Mouse (Mus musculus) heart, embryonic 12.5 days (tissue): Measurements from ENCODE around the gene Cep57. TPM values are rescaled to one million over a fixed set of nuclear protein-coding genes. Genes with fewer than 3 reads are reported as not detected.
A peak's percentile ranks its signal among the peaks of the same experiment; 100 is the strongest.

ENCODE experiments used
- ATAC-seq: fragments of 200-750 bp; cut with Nextera tagmentation; 2 replicates; pipeline ENCODE4 v1.8.0; 2017; ENCODE audit warnings: moderate TSS enrichment, moderate library complexity; ENCODE audit not compliant: insufficient number of reproducible peaks, low FRiP score
- H3K27ac ChIP-seq: fragments of 300-500 bp; sonication (generic); 2 replicates; pipeline ENCODE4 v1.5.1; 2016; ENCODE audit warnings: mild to moderate bottlenecking, moderate library complexity; ENCODE audit not compliant: poor library complexity, severe bottlenecking
- H3K27me3 ChIP-seq: fragments of 300-500 bp; sonication (generic); replicated peaks from 2 replicates; pipeline ENCODE4 v1.6.1; 2016; ENCODE audit warnings: mild to moderate bottlenecking, moderate library complexity
- H3K36me3 ChIP-seq: fragments of 300-500 bp; sonication (generic); 2 replicates; pipeline ENCODE4 v1.6.1; 2016; ENCODE audit warnings: mild to moderate bottlenecking, moderate library complexity
- H3K4me1 ChIP-seq: fragments of 300-500 bp; sonication (generic); replicated peaks from 2 replicates; pipeline ENCODE4 v1.6.1; 2016; ENCODE audit warnings: mild to moderate bottlenecking
- H3K4me2 ChIP-seq: fragments of 300-500 bp; sonication (generic); 2 replicates; pipeline ENCODE4 v1.6.1; 2016; ENCODE audit warnings: mild to moderate bottlenecking, moderate library complexity
- H3K4me3 ChIP-seq: fragments of 300-500 bp; sonication (generic); 2 replicates; pipeline ENCODE4 v1.5.1; 2016; ENCODE audit warnings: mild to moderate bottlenecking
- H3K9ac ChIP-seq: fragments of 300-500 bp; sonication (generic); 2 replicates; pipeline ENCODE4 v1.6.1; 2016; ENCODE audit warnings: mild to moderate bottlenecking, moderate library complexity
- H3K9me3 ChIP-seq: fragments of 300-500 bp; sonication (generic); replicated peaks from 2 replicates; pipeline ENCODE4 v1.6.1; 2016; ENCODE audit warnings: mild to moderate bottlenecking, moderate library complexity
- WGBS: fragments of 180-500 bp; shearing (Covaris S2); methylation state at CpG from one replicate; pipeline ENCODE4 v1.1.7; 2016; 5-methylcytosine and 5-hydroxymethylcytosine counted together
- polyA plus RNA-seq: library from polyadenylated mRNA; unstranded; fragments of >200 nt; fragmentation: Nextera tagmentation; extraction: Ambion mirVana; gene quantifications from 2 replicates; pipeline ENCODE4 v1.2.1, GENCODE M21; 2016

The Cep57 gene
- polyA plus RNA-seq, 1 experiment from 2014 or later: 41.0 TPM

DNA sequence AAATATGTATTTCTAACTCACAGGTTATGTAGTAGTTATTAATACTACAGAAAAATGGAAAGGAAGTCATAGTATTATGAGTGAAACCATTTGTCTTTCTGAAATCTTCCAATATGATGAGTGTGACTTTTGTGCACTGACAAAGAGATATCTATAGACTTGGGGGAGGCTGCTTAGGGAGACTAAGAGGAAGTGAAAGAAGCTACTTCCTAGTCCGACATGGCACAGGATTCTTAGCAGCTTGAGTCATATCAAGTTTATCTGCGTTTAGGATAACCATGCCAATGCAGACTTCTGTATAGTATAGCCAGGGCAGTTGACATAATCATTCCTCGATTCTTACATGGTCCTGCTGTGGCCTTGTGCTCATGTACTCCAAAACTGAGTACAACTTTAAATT, 8.3 kb upstream of the Cep57 start:
- no peak for ATAC-seq
- H3K9ac ChIP-seq: no peak overlapping the region
- H3K4me2 ChIP-seq: no peak overlapping the region
- no peaks in the 10 kb centered on the region for H3K9me3 ChIP-seq
- H3K4me1 ChIP-seq: no peaks in the 10 kb centered on the region
- H3K27me3 ChIP-seq: no peaks in the 10 kb centered on the region
- H3K4me3 ChIP-seq: no peak overlapping the region
- WGBS: 78% methylated on average over 3 of the region's 3 CpGs
- H3K36me3 ChIP-seq: peaks cover 74% of the 10 kb centered on the region
- no peak overlapping the region for H3K27ac ChIP-seq

DNA sequence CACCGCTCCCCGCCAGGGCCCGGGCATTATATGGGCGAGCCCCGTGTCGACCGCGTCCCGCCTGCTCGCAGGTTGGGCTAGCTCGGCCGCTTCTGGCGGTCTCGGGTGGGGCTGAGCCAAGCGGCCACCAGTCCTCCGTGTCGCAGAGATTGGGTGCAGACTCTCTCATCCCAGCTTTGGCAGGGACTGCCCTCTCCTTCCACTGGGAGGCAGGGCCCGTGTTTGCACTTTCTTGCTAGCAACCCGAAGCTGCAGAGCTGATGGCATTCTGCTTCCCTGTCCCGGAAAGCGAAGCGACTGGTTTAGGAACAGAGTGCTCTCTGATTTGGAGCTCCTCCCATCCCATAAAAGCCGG, 1.2 kb upstream of the Cep57 start:
- H3K27ac ChIP-seq: peak overlapping the region; percentile 96
- peak; percentile 29; the same call in 1 of the 2 replicates for ATAC-seq
- H3K4me1 ChIP-seq: peaks cover 19% of the 10 kb centered on the region
- no peaks in the 10 kb centered on the region for H3K27me3 ChIP-seq
- peak overlapping the region; percentile 85 for H3K4me2 ChIP-seq
- H3K9ac ChIP-seq: peak overlapping the region; percentile 94
- peak overlapping the region; percentile 86 for H3K4me3 ChIP-seq
- no peaks in the 10 kb centered on the region for H3K9me3 ChIP-seq
- under 1% methylated on average over 23 of the region's 23 CpGs for WGBS
- peaks cover 25% of the 10 kb centered on the region for H3K36me3 ChIP-seq

GRCm38 (mm10) chr9:13827406-13828086, 639 bp upstream of the Cep57 start, which contains the start of gene Fam76b:
Gene Fam76b, plus strand, starts transcription at chr9:13827716.
- under 1% methylated on average over 67 of the region's 67 CpGs for WGBS
- Histone ChIP-seq H3K27ac (peak within 1 kb of the TSS; percentile 98), H3K27me3 (no peaks in the 10 kb centered on the region), H3K9ac (peak within 1 kb of the TSS; percentile 94), H3K4me1 (peaks cover 19% of the 10 kb centered on the region), H3K4me2 (peak within 1 kb of the TSS; percentile 85), H3K9me3 (no peaks in the 10 kb centered on the region), H3K36me3 (peaks cover 24% of the 10 kb centered on the region), H3K4me3 (peak within 1 kb of the TSS; percentile 86)
- ATAC-seq: peak; percentile 92

- no peaks in the 10 kb centered on the region for H3K9me3 ChIP-seq
- H3K27ac ChIP-seq: peak overlapping the region; percentile 98
- H3K36me3 ChIP-seq: peaks cover 17% of the 10 kb centered on the region
- H3K9ac ChIP-seq: peak overlapping the region; percentile 88
- peak overlapping the region; percentile 85 for H3K4me2 ChIP-seq
- ATAC-seq: peak; percentile 39
- peak overlapping the region; percentile 86 for H3K4me3 ChIP-seq
- H3K27me3 ChIP-seq: no peaks in the 10 kb centered on the region
- H3K4me1 ChIP-seq: peaks cover 19% of the 10 kb centered on the region
- WGBS: under 1% methylated on average over 31 of the region's 31 CpGs
These were observed 509 bp downstream of the Cep57 start for GRCm38 (mm10) chr9:13826391-13826805.

- peak overlapping the region; percentile 86 for H3K4me3 ChIP-seq
- peak overlapping the region; percentile 98 for H3K27ac ChIP-seq
- WGBS: 5% methylated on average over 8 of the region's 8 CpGs
- peak overlapping the region; percentile 88 for H3K9ac ChIP-seq
- peaks cover 19% of the 10 kb centered on the region for H3K4me1 ChIP-seq
- no peaks in the 10 kb centered on the region for H3K27me3 ChIP-seq
- H3K9me3 ChIP-seq: no peaks in the 10 kb centered on the region
- no peak for ATAC-seq
- peaks cover 17% of the 10 kb centered on the region for H3K36me3 ChIP-seq
- peak overlapping the region; percentile 85 for H3K4me2 ChIP-seq
These were observed 1.0 kb downstream of the Cep57 start for GRCm38 (mm10) chr9:13825896-13826295.

DNA sequence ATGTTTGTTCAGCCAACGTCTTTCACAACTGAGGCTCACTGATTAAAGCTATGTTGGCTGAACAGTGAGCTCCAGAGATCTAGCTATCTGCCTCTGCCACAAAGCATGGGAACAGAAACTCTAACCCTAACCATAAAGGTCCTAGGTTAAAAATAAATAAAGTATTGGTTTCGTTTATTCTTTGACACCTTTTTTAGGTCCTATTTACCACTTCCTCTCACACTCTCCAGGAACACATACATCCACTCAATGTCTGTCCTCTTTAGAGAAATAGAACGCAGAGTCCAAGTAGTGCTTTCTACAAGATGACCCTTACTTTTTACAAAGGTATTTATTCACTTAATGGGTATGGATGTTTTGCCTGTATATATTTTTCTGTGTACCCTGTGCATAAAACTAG, 6.1 kb downstream of the Cep57 start:
- peaks cover 56% of the 10 kb centered on the region for H3K36me3 ChIP-seq
- no peak overlapping the region for H3K4me2 ChIP-seq
- peaks cover 15% of the 10 kb centered on the region for H3K4me1 ChIP-seq
- WGBS: 96% methylated on average over 3 of the region's 3 CpGs
- H3K9ac ChIP-seq: no peak overlapping the region
- no peaks in the 10 kb centered on the region for H3K27me3 ChIP-seq
- H3K4me3 ChIP-seq: no peak overlapping the region
- H3K9me3 ChIP-seq: no peaks in the 10 kb centered on the region
- no peak for ATAC-seq
- no peak overlapping the region for H3K27ac ChIP-seq

GRCm38 (mm10) chr9:13818369-13818768, 8.5 kb downstream of the Cep57 start:
- no peak for ATAC-seq
- Histone ChIP-seq H3K4me2 (no peak overlapping the region), H3K36me3 (peaks cover 68% of the 10 kb centered on the region), H3K4me1 (no peaks in the 10 kb centered on the region), H3K27ac (no peak overlapping the region), H3K9ac (no peak overlapping the region), H3K9me3 (no peaks in the 10 kb centered on the region), H3K27me3 (no peaks in the 10 kb centered on the region), H3K4me3 (no peak overlapping the region)
- 90% methylated on average over 9 of the region's 9 CpGs for WGBS

DNA sequence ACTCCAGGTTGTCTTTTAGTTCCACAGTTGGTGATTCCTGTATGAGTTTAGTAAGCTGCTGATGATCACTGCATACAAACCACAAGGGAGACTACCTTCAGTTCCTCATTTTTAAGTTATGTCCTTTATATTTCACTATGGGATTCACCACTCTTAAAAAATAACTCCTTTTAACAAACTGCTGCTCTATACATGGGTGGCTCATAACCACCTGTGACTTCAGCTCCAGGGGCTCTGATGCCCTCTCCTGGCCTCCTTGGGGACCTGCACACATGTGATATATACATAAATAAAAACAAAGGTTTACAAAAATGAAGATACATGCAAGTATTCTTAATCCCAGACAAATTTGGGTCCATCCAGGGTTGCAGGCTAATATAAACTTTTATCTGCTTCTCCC, 17.0 kb downstream of the Cep57 start:
- Histone ChIP-seq H3K9ac (no peak overlapping the region), H3K9me3 (no peaks in the 10 kb centered on the region), H3K36me3 (peaks cover 67% of the 10 kb centered on the region), H3K4me1 (no peaks in the 10 kb centered on the region), H3K4me2 (no peak overlapping the region), H3K27me3 (no peaks in the 10 kb centered on the region), H3K4me3 (no peak overlapping the region), H3K27ac (no peak overlapping the region)
- ATAC-seq: no peak

GRCm38 (mm10) chr9:13807657-13808056, 19.2 kb downstream of the Cep57 start:
- WGBS: 90% methylated on average over 5 of the region's 5 CpGs
- no peak overlapping the region for H3K9ac ChIP-seq
- H3K27me3 ChIP-seq: no peaks in the 10 kb centered on the region
- no peak for ATAC-seq
- H3K4me1 ChIP-seq: no peaks in the 10 kb centered on the region
- no peak overlapping the region for H3K4me3 ChIP-seq
- H3K36me3 ChIP-seq: peaks cover 76% of the 10 kb centered on the region
- no peaks in the 10 kb centered on the region for H3K9me3 ChIP-seq
- H3K27ac ChIP-seq: no peak overlapping the region
- no peak overlapping the region for H3K4me2 ChIP-seq

DNA sequence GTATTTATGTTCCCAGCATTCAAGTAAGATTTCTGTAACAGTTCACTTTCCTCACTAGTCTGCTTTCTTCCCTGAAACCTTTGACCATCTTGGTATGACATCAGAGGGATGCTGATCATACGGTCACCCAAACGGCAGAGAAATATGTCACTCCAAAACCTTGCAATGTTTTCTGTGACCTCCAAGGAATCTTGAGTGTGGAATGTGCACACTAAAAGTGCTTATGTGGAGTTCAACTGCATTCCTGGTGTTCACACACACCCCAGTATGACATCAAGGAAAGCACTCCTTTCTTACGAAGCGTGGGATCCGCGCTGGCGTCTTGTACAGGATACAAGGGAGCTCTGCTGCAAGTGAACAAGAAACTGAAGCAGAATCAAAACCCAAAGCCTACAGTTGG, 20.1 kb downstream of the Cep57 start:
- no peak overlapping the region for H3K4me2 ChIP-seq
- no peaks in the 10 kb centered on the region for H3K27me3 ChIP-seq
- no peak overlapping the region for H3K27ac ChIP-seq
- H3K4me1 ChIP-seq: no peaks in the 10 kb centered on the region
- H3K9ac ChIP-seq: no peak overlapping the region
- H3K36me3 ChIP-seq: peaks cover 69% of the 10 kb centered on the region
- H3K4me3 ChIP-seq: no peak overlapping the region
- 93% methylated on average over 7 of the region's 7 CpGs for WGBS
- no peaks in the 10 kb centered on the region for H3K9me3 ChIP-seq
- ATAC-seq: no peak

DNA sequence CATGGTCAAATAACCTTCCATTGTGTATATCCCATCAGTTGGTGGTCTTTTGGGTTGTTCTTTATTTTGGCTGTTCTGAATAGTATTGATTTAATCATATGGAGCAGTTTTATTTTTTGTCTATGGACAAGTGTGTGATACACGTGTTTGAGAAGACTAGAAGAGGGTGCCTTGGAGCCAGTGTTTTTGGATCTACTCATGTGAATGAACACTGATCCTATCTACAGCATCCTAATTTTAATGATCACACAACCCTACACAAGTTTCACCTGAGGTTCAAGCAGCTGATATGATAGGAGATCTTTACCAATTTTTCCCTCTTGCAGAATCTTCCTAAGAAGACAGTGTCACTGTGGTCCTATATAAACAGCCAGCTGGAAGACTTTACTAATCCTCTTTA, 22.4 kb downstream of the Cep57 start:
- H3K9me3 ChIP-seq: no peaks in the 10 kb centered on the region
- 86% methylated on average over 1 of the region's 1 CpGs for WGBS
- H3K27me3 ChIP-seq: no peaks in the 10 kb centered on the region
- no peak overlapping the region for H3K9ac ChIP-seq
- H3K4me3 ChIP-seq: no peak overlapping the region
- no peak overlapping the region for H3K27ac ChIP-seq
- ATAC-seq: no peak
- H3K4me2 ChIP-seq: no peak overlapping the region
- H3K36me3 ChIP-seq: peaks cover 62% of the 10 kb centered on the region
- no peaks in the 10 kb centered on the region for H3K4me1 ChIP-seq

DNA sequence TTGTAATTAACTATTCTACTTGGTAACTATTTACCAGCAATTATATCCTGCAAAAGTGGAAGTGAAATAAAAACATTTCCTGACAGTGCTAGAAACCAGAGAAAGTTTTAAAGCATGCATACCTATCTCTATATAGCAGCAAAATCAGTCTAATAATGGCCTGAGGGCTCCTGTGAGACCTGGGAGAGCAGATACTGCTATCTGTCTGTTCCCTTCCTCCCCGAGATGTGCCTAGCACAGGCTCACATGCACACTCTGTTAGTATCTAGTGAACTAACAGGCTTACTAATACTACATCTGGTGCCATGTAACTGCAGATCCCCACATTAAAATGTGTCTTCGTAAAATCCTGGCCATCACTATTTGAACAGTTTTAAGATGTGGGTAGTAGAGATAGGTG, 32.2 kb downstream of the Cep57 start:
- Histone ChIP-seq H3K4me2 (no peak overlapping the region), H3K4me1 (no peaks in the 10 kb centered on the region), H3K27ac (no peak overlapping the region), H3K9me3 (no peaks in the 10 kb centered on the region), H3K9ac (no peak overlapping the region), H3K27me3 (no peaks in the 10 kb centered on the region), H3K4me3 (no peak overlapping the region), H3K36me3 (peaks cover 48% of the 10 kb centered on the region)
- 79% methylated on average over 2 of the region's 2 CpGs for WGBS
- no peak for ATAC-seq
